In the genomic region with DNA sequence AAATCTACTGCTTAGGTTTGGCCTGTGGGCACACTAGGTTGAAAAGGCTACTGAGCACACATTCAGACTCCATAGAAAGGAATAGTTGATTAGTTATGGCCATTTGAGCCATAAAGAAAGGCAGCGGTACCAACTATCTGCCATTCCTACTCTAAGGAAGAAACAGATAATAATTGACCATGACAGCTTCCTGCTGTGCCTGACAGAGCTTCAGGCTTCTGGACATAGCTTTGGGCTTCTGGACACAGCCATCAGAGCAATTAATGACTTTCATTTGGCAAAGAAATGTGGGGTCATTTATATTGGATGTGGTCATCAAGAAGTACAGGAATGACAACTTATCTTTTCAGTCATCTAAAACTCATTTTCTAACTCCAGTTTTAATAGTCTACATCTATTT, we compare ENCODE assay signal across 28 mouse cellular contexts.
DNase-seq lines count a peak whose midpoint lies in the region; ATAC-seq and TF ChIP-seq lines count a peak whose summit lies in the region.
"Had no signal": no experiment of that assay in that cellular context is flagged by ENCODE, and none has a peak within 500 bp of the region (broad histone marks: within the 10 kb centered on the region; RNA-seq: fewer than 3 reads in every experiment).

No protein-coding gene starts in this region.

- peak; percentile 37 for DNase-seq in cerebellum, adult 9-11 months
- no peak for DNase-seq in cerebellum, adult 8-10 months
- DNase-seq in hindbrain, postnatal 0 days (ENCODE audit: low spot score) = peak; percentile 57
- peak; percentile 40 for DNase-seq in brain, adult 2 months (ENCODE audit: low read depth, low spot score)
- DNase-seq in urinary bladder, adult 2 months (ENCODE audit: low spot score) = no peak
- DNase-seq: adrenal gland, postnatal 25 days; gastrocnemius, postnatal 25 days; heart, adult 18-20 months; heart, postnatal 36 days; kidney, adult 9 months; kidney, postnatal 10 days; layer of hippocampus, adult 9-11 months; lung, postnatal 36 days; right cerebral cortex, postnatal 4 days; thymus, adult 18-20 months; thymus, postnatal 25 days had no signal

- WGBS in hindbrain, postnatal 0 days = 28% methylated on average over 1 of the region's 1 CpGs
- 32% methylated on average over 1 of the region's 1 CpGs for WGBS in hindbrain, embryonic 13.5 days

- no peaks in the 10 kb centered on the region for H3K27me3 ChIP-seq in hindbrain, postnatal 0 days (ENCODE audit: insufficient read depth, low read length)
- no peaks in the 10 kb centered on the region for H3K27me3 ChIP-seq in hindbrain, embryonic 13.5 days
- H3K27me3 ChIP-seq: embryonic facial prominence, embryonic 12.5 days; forebrain, embryonic 15.5 days; hindbrain, embryonic 12.5 days; limb, embryonic 12.5 days; lung, embryonic 15.5 days; midbrain, embryonic 13.5 days; neural tube, embryonic 15.5 days had no signal

- H3K4me1 ChIP-seq in hindbrain, postnatal 0 days (ENCODE audit: insufficient read depth, low read length) = no peaks in the 10 kb centered on the region
- no peaks in the 10 kb centered on the region for H3K4me1 ChIP-seq in hindbrain, embryonic 13.5 days (replicated peaks)
- H3K4me1 ChIP-seq: embryonic facial prominence, embryonic 12.5 days; forebrain, embryonic 15.5 days; hindbrain, embryonic 12.5 days; limb, embryonic 12.5 days; lung, embryonic 15.5 days; midbrain, embryonic 13.5 days; neural tube, embryonic 15.5 days had no signal

- no peak overlapping the region for H3K4me3 ChIP-seq in hindbrain, postnatal 0 days (ENCODE audit: low read length)
- H3K4me3 ChIP-seq in hindbrain, embryonic 13.5 days = no peak overlapping the region
- H3K4me3 ChIP-seq: embryonic facial prominence, embryonic 12.5 days; forebrain, embryonic 15.5 days; hindbrain, embryonic 12.5 days; limb, embryonic 12.5 days; lung, embryonic 15.5 days; midbrain, embryonic 13.5 days; neural tube, embryonic 15.5 days had no signal

- no peak overlapping the region for H3K4me2 ChIP-seq in hindbrain, postnatal 0 days (ENCODE audit: low read depth, low read length)
- H3K4me2 ChIP-seq in hindbrain, embryonic 13.5 days = no peak overlapping the region
- H3K4me2 ChIP-seq: embryonic facial prominence, embryonic 12.5 days; forebrain, embryonic 15.5 days; heart, embryonic 11.5 days; hindbrain, embryonic 12.5 days; limb, embryonic 12.5 days; lung, embryonic 15.5 days; midbrain, embryonic 13.5 days; neural tube, embryonic 15.5 days had no signal

- TF ChIP-seq CTCF in hindbrain, postnatal 0 days (IDR thresholded peaks at IDR 0.05; ENCODE audit: low read depth) = no peak

- no peak for ATAC-seq in hindbrain, postnatal 0 days
- no peak for ATAC-seq in hindbrain, embryonic 13.5 days (ENCODE audit: low FRiP score)
- ATAC-seq in monocyte, adult 5-6 weeks (replicated peaks; ENCODE audit: insufficient number of reproducible peaks, low FRiP score, low TSS enrichment, poor library complexity, severe bottlenecking) = no peak
- ATAC-seq: forebrain, embryonic 15.5 days; intestine, postnatal 0 days; midbrain, embryonic 13.5 days had no signal

- H3K9me3 ChIP-seq in hindbrain, postnatal 0 days (ENCODE audit: low read length) = no peaks in the 10 kb centered on the region
- H3K9me3 ChIP-seq in hindbrain, embryonic 13.5 days = no peaks in the 10 kb centered on the region
- H3K9me3 ChIP-seq: embryonic facial prominence, embryonic 12.5 days; forebrain, embryonic 15.5 days; hindbrain, embryonic 12.5 days; limb, embryonic 12.5 days; lung, embryonic 15.5 days; midbrain, embryonic 13.5 days; neural tube, embryonic 15.5 days had no signal

- H3K9ac ChIP-seq in hindbrain, postnatal 0 days (replicated peaks; ENCODE audit: low read length) = no peak overlapping the region
- no peak overlapping the region for H3K9ac ChIP-seq in hindbrain, embryonic 13.5 days
- H3K9ac ChIP-seq: embryonic facial prominence, embryonic 12.5 days; forebrain, embryonic 15.5 days; hindbrain, embryonic 12.5 days; limb, embryonic 12.5 days; lung, embryonic 15.5 days; midbrain, embryonic 13.5 days; neural tube, embryonic 15.5 days had no signal

- no peak overlapping the region for H3K27ac ChIP-seq in hindbrain, postnatal 0 days
- H3K27ac ChIP-seq in hindbrain, embryonic 13.5 days = no peak overlapping the region
- H3K27ac ChIP-seq: embryonic facial prominence, embryonic 12.5 days; forebrain, embryonic 15.5 days; hindbrain, embryonic 12.5 days; limb, embryonic 12.5 days; lung, embryonic 15.5 days; midbrain, embryonic 13.5 days; neural tube, embryonic 15.5 days; stomach, postnatal 0 days had no signal

- H3K36me3 ChIP-seq in hindbrain, postnatal 0 days (ENCODE audit: insufficient read depth, low read length) = no peaks in the 10 kb centered on the region
- H3K36me3 ChIP-seq in hindbrain, embryonic 13.5 days = no peaks in the 10 kb centered on the region
- H3K36me3 ChIP-seq: embryonic facial prominence, embryonic 12.5 days; forebrain, embryonic 15.5 days; hindbrain, embryonic 12.5 days; limb, embryonic 12.5 days; lung, embryonic 15.5 days; midbrain, embryonic 13.5 days; neural tube, embryonic 15.5 days had no signal

Comparison
In these comparisons a context has a peak if more than half of its experiments do, and no peak if none do; other contexts are left out.
1. DNase-seq: peak in cerebellum, adult 9-11 months (single experiment), hindbrain, postnatal 0 days (single experiment) and brain, adult 2 months (single experiment); none in cerebellum, adult 8-10 months (single experiment) and urinary bladder, adult 2 months (single experiment).